Mouse (Mus musculus): ENCODE data around the gene Apoa2. TPM values are rescaled to one million over a fixed set of nuclear protein-coding genes. Genes with fewer than 3 reads are reported as not detected.

Gene Apoa2
- polyA plus RNA-seq (2014; fragmentation: Nextera tagmentation; extraction: Ambion mirVana): 0.88 and 1.9 TPM in 2 replicates

GRCm38 (mm10) chr1:171224857-171225256, at the start of gene Apoa2:
Gene Apoa2 (plus strand): TSS chr1:171225054.
- H3K4me2 ChIP-seq (ENCODE audit: low read length): no peak within 1 kb of the TSS
- no peak within 1 kb of the TSS for H3K9ac ChIP-seq (ENCODE audit: low read length)
- H3K9me3 ChIP-seq (replicated peaks; ENCODE audit: control insufficient read depth, low read length): no peaks in the 10 kb centered on the region
- DNase-seq (ENCODE audit: low spot score) (no peak), ATAC-seq (no peak)
- peaks cover 6% of the 10 kb centered on the region for H3K4me1 ChIP-seq (ENCODE audit: control insufficient read depth, insufficient read depth, low read length)
- H3K4me3 ChIP-seq (ENCODE audit: low read depth, low read length): no peak within 1 kb of the TSS
- H3K27ac ChIP-seq (ENCODE audit: low read depth, low read length): no peak within 1 kb of the TSS
- H3K27me3 ChIP-seq (replicated peaks; ENCODE audit: control insufficient read depth, insufficient read depth, low read length): no peaks in the 10 kb centered on the region
- peaks cover 6% of the 10 kb centered on the region; the same call in 1 of the 2 replicates for H3K36me3 ChIP-seq (ENCODE audit: control insufficient read depth, insufficient read depth, low read length)
- 77% methylated on average over 5 of the region's 5 CpGs for WGBS

GRCm38 (mm10) chr1:171179487-171180171, 45.2 kb upstream of the Apoa2 start:
- no peaks in the 10 kb centered on the region for H3K27me3 ChIP-seq (replicated peaks; ENCODE audit: control insufficient read depth, insufficient read depth, low read length)
- ATAC-seq (no peak), DNase-seq (ENCODE audit: low spot score) (no peak)
- H3K36me3 ChIP-seq (ENCODE audit: control insufficient read depth, insufficient read depth, low read length): no peaks in the 10 kb centered on the region
- no peaks in the 10 kb centered on the region for H3K9me3 ChIP-seq (replicated peaks; ENCODE audit: control insufficient read depth, low read length)
- no peaks in the 10 kb centered on the region for H3K4me1 ChIP-seq (ENCODE audit: control insufficient read depth, insufficient read depth, low read length)
- no peak overlapping the region for H3K4me3 ChIP-seq (ENCODE audit: low read depth, low read length)
- WGBS: 85% methylated on average over 5 of the region's 5 CpGs
- H3K9ac ChIP-seq (ENCODE audit: low read length): no peak overlapping the region
- H3K4me2 ChIP-seq (ENCODE audit: low read length): no peak overlapping the region
- H3K27ac ChIP-seq (ENCODE audit: low read depth, low read length): no peak overlapping the region

GRCm38 (mm10) chr1:171183025-171183424, 41.8 kb upstream of the Apoa2 start:
- ATAC-seq (no peak), DNase-seq (ENCODE audit: low spot score) (no peak)
- Histone ChIP-seq H3K4me2 (ENCODE audit: low read length) (no peak overlapping the region), H3K9ac (ENCODE audit: low read length) (no peak overlapping the region), H3K4me1 (ENCODE audit: control insufficient read depth, insufficient read depth, low read length) (no peaks in the 10 kb centered on the region), H3K27me3 (replicated peaks; ENCODE audit: control insufficient read depth, insufficient read depth, low read length) (no peaks in the 10 kb centered on the region), H3K9me3 (replicated peaks; ENCODE audit: control insufficient read depth, low read length) (no peaks in the 10 kb centered on the region), H3K36me3 (ENCODE audit: control insufficient read depth, insufficient read depth, low read length) (no peaks in the 10 kb centered on the region), H3K27ac (ENCODE audit: low read depth, low read length) (no peak overlapping the region), H3K4me3 (ENCODE audit: low read depth, low read length) (no peak overlapping the region)
- WGBS: 85% methylated on average over 3 of the region's 3 CpGs

GRCm38 (mm10) chr1:171183620-171184019, 41.2 kb upstream of the Apoa2 start:
- 80% methylated on average over 3 of the region's 3 CpGs for WGBS

GRCm38 (mm10) chr1:171184314-171184713, 40.5 kb upstream of the Apoa2 start:
- no peaks in the 10 kb centered on the region for H3K27me3 ChIP-seq (replicated peaks; ENCODE audit: control insufficient read depth, insufficient read depth, low read length)
- DNase-seq (ENCODE audit: low spot score): no peak
- H3K9ac ChIP-seq (ENCODE audit: low read length): no peak overlapping the region
- no peak overlapping the region for H3K4me2 ChIP-seq (ENCODE audit: low read length)
- ATAC-seq: no peak
- no peaks in the 10 kb centered on the region for H3K36me3 ChIP-seq (ENCODE audit: control insufficient read depth, insufficient read depth, low read length)
- H3K4me1 ChIP-seq (ENCODE audit: control insufficient read depth, insufficient read depth, low read length): peaks cover 4% of the 10 kb centered on the region; the same call in 1 of the 2 replicates
- no peak overlapping the region for H3K27ac ChIP-seq (ENCODE audit: low read depth, low read length)
- no peak overlapping the region for H3K4me3 ChIP-seq (ENCODE audit: low read depth, low read length)
- H3K9me3 ChIP-seq (replicated peaks; ENCODE audit: control insufficient read depth, low read length): no peaks in the 10 kb centered on the region
- 88% methylated on average over 7 of the region's 7 CpGs for WGBS

More at GRCm38 (mm10) chr1:171183620-171184019, 41.2 kb upstream of the Apoa2 start:
- Histone ChIP-seq H3K27ac (ENCODE audit: low read depth, low read length) (no peak overlapping the region), H3K4me3 (ENCODE audit: low read depth, low read length) (no peak overlapping the region), H3K27me3 (replicated peaks; ENCODE audit: control insufficient read depth, insufficient read depth, low read length) (no peaks in the 10 kb centered on the region), H3K4me2 (ENCODE audit: low read length) (no peak overlapping the region), H3K4me1 (ENCODE audit: control insufficient read depth, insufficient read depth, low read length) (no peaks in the 10 kb centered on the region), H3K9ac (ENCODE audit: low read length) (no peak overlapping the region), H3K9me3 (replicated peaks; ENCODE audit: control insufficient read depth, low read length) (no peaks in the 10 kb centered on the region), H3K36me3 (ENCODE audit: control insufficient read depth, insufficient read depth, low read length) (no peaks in the 10 kb centered on the region)
- DNase-seq (ENCODE audit: low spot score) (no peak), ATAC-seq (no peak)

- Histone ChIP-seq H3K9ac (ENCODE audit: low read length) (no peak overlapping the region), H3K27ac (ENCODE audit: low read depth, low read length) (no peak overlapping the region), H3K36me3 (ENCODE audit: control insufficient read depth, insufficient read depth, low read length) (no peaks in the 10 kb centered on the region), H3K4me3 (ENCODE audit: low read depth, low read length) (no peak overlapping the region), H3K27me3 (replicated peaks; ENCODE audit: control insufficient read depth, insufficient read depth, low read length) (no peaks in the 10 kb centered on the region), H3K4me1 (ENCODE audit: control insufficient read depth, insufficient read depth, low read length) (peaks cover 6% of the 10 kb centered on the region; the same call in 1 of the 2 replicates), H3K4me2 (ENCODE audit: low read length) (no peak overlapping the region), H3K9me3 (replicated peaks; ENCODE audit: control insufficient read depth, low read length) (no peaks in the 10 kb centered on the region)
- no peak for DNase-seq (ENCODE audit: low spot score)
- no peak for ATAC-seq
- WGBS: 58% methylated on average over 8 of the region's 8 CpGs
Measured at GRCm38 (mm10) chr1:171185655-171186054, 39.2 kb upstream of the Apoa2 start.

GRCm38 (mm10) chr1:171187851-171188700, 36.8 kb upstream of the Apoa2 start:
- ATAC-seq (no peak), DNase-seq (ENCODE audit: low spot score) (peak; percentile 11)
- 34% methylated on average over 13 of the region's 13 CpGs for WGBS
- Histone ChIP-seq H3K4me2 (ENCODE audit: low read length) (no peak overlapping the region), H3K27ac (ENCODE audit: low read depth, low read length) (no peak overlapping the region), H3K4me3 (ENCODE audit: low read depth, low read length) (no peak overlapping the region), H3K9ac (ENCODE audit: low read length) (no peak overlapping the region), H3K9me3 (replicated peaks; ENCODE audit: control insufficient read depth, low read length) (no peaks in the 10 kb centered on the region), H3K36me3 (ENCODE audit: control insufficient read depth, insufficient read depth, low read length) (no peaks in the 10 kb centered on the region), H3K27me3 (replicated peaks; ENCODE audit: control insufficient read depth, insufficient read depth, low read length) (peaks cover 11% of the 10 kb centered on the region; the same call in 1 of the 2 replicates), H3K4me1 (ENCODE audit: control insufficient read depth, insufficient read depth, low read length) (peaks cover 6% of the 10 kb centered on the region; the same call in 1 of the 2 replicates)

- no peak overlapping the region for H3K27ac ChIP-seq (ENCODE audit: low read depth, low read length)
- H3K9me3 ChIP-seq (replicated peaks; ENCODE audit: control insufficient read depth, low read length): no peaks in the 10 kb centered on the region
- peaks cover 6% of the 10 kb centered on the region; the same call in 1 of the 2 replicates for H3K4me1 ChIP-seq (ENCODE audit: control insufficient read depth, insufficient read depth, low read length)
- DNase-seq (ENCODE audit: low spot score) (peak; percentile 24), ATAC-seq (peak; percentile 19; the same call in 1 of the 2 replicates)
- H3K9ac ChIP-seq (ENCODE audit: low read length): no peak overlapping the region
- 11% methylated on average over 8 of the region's 8 CpGs for WGBS
- H3K4me3 ChIP-seq (ENCODE audit: low read depth, low read length): no peak overlapping the region
- H3K4me2 ChIP-seq (ENCODE audit: low read length): no peak overlapping the region
- no peaks in the 10 kb centered on the region for H3K36me3 ChIP-seq (ENCODE audit: control insufficient read depth, insufficient read depth, low read length)
- H3K27me3 ChIP-seq (replicated peaks; ENCODE audit: control insufficient read depth, insufficient read depth, low read length): peaks cover 18% of the 10 kb centered on the region; the same call in 1 of the 2 replicates
Measured at GRCm38 (mm10) chr1:171189046-171189445, 35.8 kb upstream of the Apoa2 start.

All from forebrain, embryonic 14.5 days (tissue).